ENCODE assay signal across 17 mouse cellular contexts in genomic region chr3:88213019-88213418, GRCm38 (mm10). TPM values are rescaled to one million over a fixed set of nuclear protein-coding genes. Genes with fewer than 3 reads are reported as not detected.
DNase-seq lines count a peak whose midpoint lies in the region; ATAC-seq and TF ChIP-seq lines count a peak whose summit lies in the region.
"Had no signal": no experiment of that assay in that cellular context is flagged by ENCODE, and none has a peak within 500 bp of the region (broad histone marks: within the 10 kb centered on the region; RNA-seq: fewer than 3 reads in every experiment).

No protein-coding gene starts in this region.

- H3K27me3 ChIP-seq in liver, embryonic 12.5 days (replicated peaks), result peaks cover 99% of the 10 kb centered on the region
- peaks cover 98% of the 10 kb centered on the region for H3K27me3 ChIP-seq in liver, embryonic 11.5 days (replicated peaks; ENCODE audit: control insufficient read depth, insufficient read depth, low read length)
- no peaks in the 10 kb centered on the region for H3K27me3 ChIP-seq in forebrain, postnatal 0 days (ENCODE audit: insufficient read depth, low read length)
- H3K27me3 ChIP-seq in midbrain, embryonic 10.5 days (ENCODE audit: low read depth, poor library complexity, severe bottlenecking), result peaks cover 100% of the 10 kb centered on the region
- peaks cover 100% of the 10 kb centered on the region for H3K27me3 ChIP-seq in limb, embryonic 10.5 days (ENCODE audit: low read depth, poor library complexity, severe bottlenecking)

- no peak overlapping the region for H3K9ac ChIP-seq in liver, embryonic 12.5 days
- no peak overlapping the region for H3K9ac ChIP-seq in liver, embryonic 11.5 days (ENCODE audit: low read depth, low read length)
- H3K9ac ChIP-seq in forebrain, postnatal 0 days, result peak overlapping the region; percentile 96
- H3K9ac ChIP-seq: heart, embryonic 15.5 days had no signal

- no peaks in the 10 kb centered on the region for H3K9me3 ChIP-seq in liver, embryonic 12.5 days (replicated peaks)
- H3K9me3 ChIP-seq in liver, embryonic 11.5 days (ENCODE audit: control insufficient read depth, low read length), result no peaks in the 10 kb centered on the region
- no peaks in the 10 kb centered on the region for H3K9me3 ChIP-seq in forebrain, postnatal 0 days (ENCODE audit: low read length)
- no peaks in the 10 kb centered on the region for H3K9me3 ChIP-seq in midbrain, embryonic 10.5 days (replicated peaks)
- no peaks in the 10 kb centered on the region for H3K9me3 ChIP-seq in limb, embryonic 10.5 days (replicated peaks)
- H3K9me3 ChIP-seq: heart, embryonic 15.5 days had no signal

- ATAC-seq in liver, embryonic 12.5 days, result 0 out of 2 replicates have a peak, but pooled peaks have one; percentile 42
- no peak for ATAC-seq in liver, embryonic 11.5 days (replicated peaks; ENCODE audit: low FRiP score)
- ATAC-seq in forebrain, postnatal 0 days, result no peak
- ATAC-seq: CD4-positive, CD25-positive, alpha-beta regulatory T cell, adult 4 months had no signal

- H3K36me3 ChIP-seq in liver, embryonic 12.5 days, result no peaks in the 10 kb centered on the region
- H3K36me3 ChIP-seq in liver, embryonic 11.5 days (ENCODE audit: control insufficient read depth, insufficient read depth, low read length), result no peaks in the 10 kb centered on the region
- peaks cover 29% of the 10 kb centered on the region for H3K36me3 ChIP-seq in forebrain, postnatal 0 days (ENCODE audit: insufficient read depth)
- H3K36me3 ChIP-seq in midbrain, embryonic 10.5 days, result 0 out of 2 replicates have a peak, but pooled peaks cover 3% of the 10 kb centered on the region
- no peaks in the 10 kb centered on the region for H3K36me3 ChIP-seq in limb, embryonic 10.5 days
- H3K36me3 ChIP-seq: heart, embryonic 15.5 days had no signal

- H3K4me2 ChIP-seq in liver, embryonic 12.5 days, result no peak overlapping the region
- no peak overlapping the region for H3K4me2 ChIP-seq in liver, embryonic 11.5 days
- peak overlapping the region; percentile 97 for H3K4me2 ChIP-seq in forebrain, postnatal 0 days (ENCODE audit: low read depth)
- H3K4me2 ChIP-seq: heart, embryonic 15.5 days had no signal

- H3K27ac ChIP-seq in liver, embryonic 12.5 days, result no peak overlapping the region
- H3K27ac ChIP-seq in liver, embryonic 11.5 days (ENCODE audit: low read depth, low read length), result no peak overlapping the region
- H3K27ac ChIP-seq in forebrain, postnatal 0 days (ENCODE audit: low read depth, low read length), result peak overlapping the region; percentile 95
- no peak overlapping the region for H3K27ac ChIP-seq in midbrain, embryonic 10.5 days (replicated peaks)
- no peak overlapping the region for H3K27ac ChIP-seq in limb, embryonic 10.5 days
- H3K27ac ChIP-seq: heart, embryonic 15.5 days had no signal

- peaks cover 31% of the 10 kb centered on the region for H3K4me1 ChIP-seq in liver, embryonic 12.5 days
- H3K4me1 ChIP-seq in liver, embryonic 11.5 days (replicated peaks; ENCODE audit: control insufficient read depth, insufficient read depth, low read length), result peaks cover 5% of the 10 kb centered on the region; the same call in 1 of the 2 replicates
- peaks cover 25% of the 10 kb centered on the region; the same call in 1 of the 2 replicates for H3K4me1 ChIP-seq in forebrain, postnatal 0 days (ENCODE audit: insufficient read depth)
- peaks cover 48% of the 10 kb centered on the region for H3K4me1 ChIP-seq in midbrain, embryonic 10.5 days
- H3K4me1 ChIP-seq in limb, embryonic 10.5 days, result peaks cover 21% of the 10 kb centered on the region

- 2% methylated on average over 2 of the region's 2 CpGs for WGBS in liver, embryonic 12.5 days (ENCODE audit: insufficient replicate concordance)
- WGBS in liver, embryonic 11.5 days, result 5% methylated on average over 2 of the region's 2 CpGs
- 5% methylated on average over 2 of the region's 2 CpGs for WGBS in forebrain, postnatal 0 days
- WGBS in midbrain, embryonic 10.5 days, result 1% methylated on average over 2 of the region's 2 CpGs
- WGBS in limb, embryonic 10.5 days, result 3% methylated on average over 2 of the region's 2 CpGs

- no peak for DNase-seq in liver, embryonic 11.5 days (ENCODE audit: low spot score)
- peak; percentile 66 for DNase-seq in forebrain, postnatal 0 days
- DNase-seq in midbrain, embryonic 10.5 days (ENCODE audit: low spot score), result no peak
- no peak for DNase-seq in right cerebral cortex, postnatal 14 days
- no peak for DNase-seq in kidney, adult 9 months
- no peak for DNase-seq in lung, postnatal 14 days
- no peak for DNase-seq in limb, embryonic 10.5 days (ENCODE audit: low spot score)
- DNase-seq: adrenal gland, postnatal 36 days; gastrocnemius, postnatal 36 days; kidney, adult 11 months; retina, postnatal 1 day; thymus, postnatal 25 days had no signal

- H3K4me3 ChIP-seq in liver, embryonic 12.5 days, result no peak overlapping the region
- H3K4me3 ChIP-seq in liver, embryonic 11.5 days (ENCODE audit: low read depth, low read length), result no peak overlapping the region
- H3K4me3 ChIP-seq in forebrain, postnatal 0 days (ENCODE audit: low read depth, low read length), result peak overlapping the region; percentile 78
- H3K4me3 ChIP-seq in midbrain, embryonic 10.5 days, result peak overlapping the region; percentile 5; the same call in 1 of the 2 replicates
- H3K4me3 ChIP-seq in limb, embryonic 10.5 days, result no peak overlapping the region
- H3K4me3 ChIP-seq: erythroblast, embryonic 14.5 days; heart, embryonic 15.5 days had no signal

- no peak for TF ChIP-seq CTCF in forebrain, postnatal 0 days (IDR thresholded peaks at IDR 0.05; ENCODE audit: low read depth)

RNA-seq across cellular contexts. Expression of gene Rhbg, which starts 41.5 kb away (rescaled TPM):
- polyA plus RNA-seq in liver, embryonic 12.5 days (2016; fragmentation: Nextera tagmentation; extraction: Ambion mirVana), result 14.5 and 16.0 TPM in 2 replicates
- 16.3 and 19.5 TPM in 2 replicates for polyA plus RNA-seq in liver, embryonic 11.5 days (2014; fragmentation: Nextera tagmentation; extraction: Ambion mirVana)
- total RNA-seq in forebrain, postnatal 0 days (2014; rRNA removed), result 0.19 TPM in 1 of 2 replicates, not detected in the other
- polyA plus RNA-seq in forebrain, postnatal 0 days (2015; fragmentation: Nextera tagmentation; extraction: Ambion mirVana), result 0.21 and 0.25 TPM in 2 replicates
- not detected in 2 replicates for polyA plus RNA-seq in midbrain, embryonic 10.5 days (2016; fragmentation: Nextera tagmentation; extraction: Ambion mirVana)
- polyA plus RNA-seq in limb, embryonic 10.5 days (2016; fragmentation: Nextera tagmentation; extraction: Ambion mirVana), result 0.18 and 0.34 TPM in 2 replicates
- total RNA-seq: gastrocnemius, postnatal 36 days; layer of hippocampus, postnatal 25 days had no signal
- polyA plus RNA-seq: CD4-positive, CD25-positive, alpha-beta regulatory T cell, adult 4 months; erythroblast, embryonic 14.5 days had no signal

Comparison
In these comparisons a context has a peak if more than half of its experiments do, and no peak if none do; other contexts are left out.
1. H3K4me3 ChIP-seq: peak in forebrain, postnatal 0 days (single experiment) and midbrain, embryonic 10.5 days (single experiment); none in liver, embryonic 12.5 days (single experiment), liver, embryonic 11.5 days (single experiment) and limb, embryonic 10.5 days (single experiment).
2. RNA of gene Rhbg, which starts 41.5 kb away (polyA plus RNA-seq): 16.3 to 19.5 TPM in liver, embryonic 11.5 days and 14.5 to 16.0 TPM in liver, embryonic 12.5 days; 0.18 to 0.34 TPM in limb, embryonic 10.5 days, 0.21 to 0.25 TPM in forebrain, postnatal 0 days and not detected in midbrain, embryonic 10.5 days; every median in the first group is over 10 times any median in the second.